Mouse (Mus musculus): Measurements from ENCODE around the gene Dis3l.
A peak's percentile ranks its signal among the peaks of the same experiment; 100 is the strongest.

Gene Dis3l

GRCm38 (mm10) chr9:64341254-64341566 is at the start of gene Dis3l:
Gene Dis3l (minus strand): TSS chr9:64341288.
- peak; percentile 27; the same call in 1 of the 2 replicates for ATAC-seq (ENCODE audit: insufficient number of reproducible peaks, low FRiP score, low TSS enrichment)

GRCm38 (mm10) chr9:64389576-64390292 is 48.6 kb upstream of the Dis3l start:
- ATAC-seq (ENCODE audit: insufficient number of reproducible peaks, low FRiP score, low TSS enrichment): no peak

GRCm38 (mm10) chr9:64386466-64387211 is 45.6 kb upstream of the Dis3l start:
- ATAC-seq (ENCODE audit: insufficient number of reproducible peaks, low FRiP score, low TSS enrichment): peak; percentile 68

GRCm38 (mm10) chr9:64385511-64386465 is 44.7 kb upstream of the Dis3l start, which contains the start of gene Megf11:
Gene Megf11 (plus strand): TSS chr9:64385626.
- peak; percentile 47; the same call in 1 of the 2 replicates for ATAC-seq (ENCODE audit: insufficient number of reproducible peaks, low FRiP score, low TSS enrichment)

GRCm38 (mm10) chr9:64383021-64383788 is 42.1 kb upstream of the Dis3l start:
- ATAC-seq (ENCODE audit: insufficient number of reproducible peaks, low FRiP score, low TSS enrichment): no peak

- no peak for ATAC-seq (ENCODE audit: insufficient number of reproducible peaks, low FRiP score, low TSS enrichment)
Observed at GRCm38 (mm10) chr9:64376380-64376779, 35.3 kb upstream of the Dis3l start.

GRCm38 (mm10) chr9:64371305-64371819 is 30.3 kb upstream of the Dis3l start:
- ATAC-seq (ENCODE audit: insufficient number of reproducible peaks, low FRiP score, low TSS enrichment): no peak

- ATAC-seq (ENCODE audit: insufficient number of reproducible peaks, low FRiP score, low TSS enrichment): no peak
Observed at GRCm38 (mm10) chr9:64369871-64370270, 28.8 kb upstream of the Dis3l start.

GRCm38 (mm10) chr9:64361231-64361950 is 20.3 kb upstream of the Dis3l start:
- no peak for ATAC-seq (ENCODE audit: insufficient number of reproducible peaks, low FRiP score, low TSS enrichment)

- no peak for ATAC-seq (ENCODE audit: insufficient number of reproducible peaks, low FRiP score, low TSS enrichment)
Observed at GRCm38 (mm10) chr9:64355627-64356026, 14.5 kb upstream of the Dis3l start.

GRCm38 (mm10) chr9:64351191-64351590 is 10.1 kb upstream of the Dis3l start:
- ATAC-seq (ENCODE audit: insufficient number of reproducible peaks, low FRiP score, low TSS enrichment): no peak

GRCm38 (mm10) chr9:64349490-64349889 is 8.4 kb upstream of the Dis3l start:
- ATAC-seq (ENCODE audit: insufficient number of reproducible peaks, low FRiP score, low TSS enrichment): no peak

- ATAC-seq (ENCODE audit: insufficient number of reproducible peaks, low FRiP score, low TSS enrichment): no peak
Observed at GRCm38 (mm10) chr9:64347377-64347776, 6.3 kb upstream of the Dis3l start.

GRCm38 (mm10) chr9:64345931-64346330 is 4.8 kb upstream of the Dis3l start:
- no peak for ATAC-seq (ENCODE audit: insufficient number of reproducible peaks, low FRiP score, low TSS enrichment)

GRCm38 (mm10) chr9:64343656-64344055 is 2.6 kb upstream of the Dis3l start:
- ATAC-seq (ENCODE audit: insufficient number of reproducible peaks, low FRiP score, low TSS enrichment): no peak

GRCm38 (mm10) chr9:64341671-64342070 is 583 bp upstream of the Dis3l start:
- ATAC-seq (ENCODE audit: insufficient number of reproducible peaks, low FRiP score, low TSS enrichment): no peak

GRCm38 (mm10) chr9:64340351-64341253 is 486 bp downstream of the Dis3l start:
- peak; percentile 86 for ATAC-seq (ENCODE audit: insufficient number of reproducible peaks, low FRiP score, low TSS enrichment)

GRCm38 (mm10) chr9:64339361-64339760 is 1.7 kb downstream of the Dis3l start:
- ATAC-seq (ENCODE audit: insufficient number of reproducible peaks, low FRiP score, low TSS enrichment): no peak

All from cerebellum, adult (tissue).